Mouse (Mus musculus): ENCODE results near the gene Nacc1. TPM values are rescaled to one million over a fixed set of nuclear protein-coding genes. Genes with fewer than 3 reads are reported as not detected.
"Not testable (repeated sequence)": the region's sequence is repeated elsewhere in the genome, so short reads cannot be mapped to it uniquely, and the experiment has no call there.

Nacc1 gene
- total RNA-seq, 2 experiments from 2014 or later = 84.0 to 85.6 TPM

GRCm38 (mm10) chr8:84641578-84642361 is 45.9 kb downstream of the Nacc1 start:
- DNase-seq (ENCODE audit: low spot score in 2 of 2) = no peak

- DNase-seq (ENCODE audit: low spot score in 2 of 2) = no peak
Observed at GRCm38 (mm10) chr8:84640617-84641294, 46.9 kb downstream of the Nacc1 start.

- DNase-seq (ENCODE audit: low spot score in 2 of 2) = no peak
Observed at GRCm38 (mm10) chr8:84640010-84640588, 47.6 kb downstream of the Nacc1 start.

GRCm38 (mm10) chr8:84639162-84640009 is 48.3 kb downstream of the Nacc1 start:
- peak; percentile 91 to 94 for DNase-seq (ENCODE audit: low spot score in 2 of 2)

- DNase-seq (ENCODE audit: low spot score in 2 of 2) = no peak
Observed at GRCm38 (mm10) chr8:84638555-84639161, 49.0 kb downstream of the Nacc1 start.

GRCm38 (mm10) chr8:84637946-84638554 is 49.6 kb downstream of the Nacc1 start:
- no peak for DNase-seq (ENCODE audit: low spot score in 2 of 2)

GRCm38 (mm10) chr8:84636051-84636691 is 51.5 kb downstream of the Nacc1 start:
- DNase-seq (ENCODE audit: low spot score in 2 of 2) = no peak

GRCm38 (mm10) chr8:84635397-84636050 is 52.1 kb downstream of the Nacc1 start:
- no peak for DNase-seq (ENCODE audit: low spot score in 2 of 2)

GRCm38 (mm10) chr8:84634849-84635304 is 52.8 kb downstream of the Nacc1 start:
- peak; percentile 73 to 76 for DNase-seq (ENCODE audit: low spot score in 2 of 2)

- no peak for DNase-seq (ENCODE audit: low spot score in 2 of 2)
Observed at GRCm38 (mm10) chr8:84633841-84634584, 53.6 kb downstream of the Nacc1 start.

- no peak for DNase-seq (ENCODE audit: low spot score in 2 of 2)
Observed at GRCm38 (mm10) chr8:84631813-84632212, 55.8 kb downstream of the Nacc1 start.

GRCm38 (mm10) chr8:84630145-84630544 is 57.5 kb downstream of the Nacc1 start:
- no peak for DNase-seq (ENCODE audit: low spot score in 2 of 2)

- DNase-seq (ENCODE audit: low spot score in 2 of 2) = no peak
Observed at GRCm38 (mm10) chr8:84629586-84629985, 58.1 kb downstream of the Nacc1 start.

GRCm38 (mm10) chr8:84623425-84623824 is 64.2 kb downstream of the Nacc1 start:
- DNase-seq (ENCODE audit: low spot score in 2 of 2) = not testable (repeated sequence)

GRCm38 (mm10) chr8:84621102-84621625 is 66.5 kb downstream of the Nacc1 start:
- no peak for DNase-seq (ENCODE audit: low spot score in 2 of 2)
